Mouse (Mus musculus): ENCODE measurements around the gene Tbc1d10c. TPM values are rescaled to one million over a fixed set of nuclear protein-coding genes. Genes with fewer than 3 reads are reported as not detected.

Gene Tbc1d10c
- polyA plus RNA-seq, 1 experiment, result 21.9 TPM

DNA sequence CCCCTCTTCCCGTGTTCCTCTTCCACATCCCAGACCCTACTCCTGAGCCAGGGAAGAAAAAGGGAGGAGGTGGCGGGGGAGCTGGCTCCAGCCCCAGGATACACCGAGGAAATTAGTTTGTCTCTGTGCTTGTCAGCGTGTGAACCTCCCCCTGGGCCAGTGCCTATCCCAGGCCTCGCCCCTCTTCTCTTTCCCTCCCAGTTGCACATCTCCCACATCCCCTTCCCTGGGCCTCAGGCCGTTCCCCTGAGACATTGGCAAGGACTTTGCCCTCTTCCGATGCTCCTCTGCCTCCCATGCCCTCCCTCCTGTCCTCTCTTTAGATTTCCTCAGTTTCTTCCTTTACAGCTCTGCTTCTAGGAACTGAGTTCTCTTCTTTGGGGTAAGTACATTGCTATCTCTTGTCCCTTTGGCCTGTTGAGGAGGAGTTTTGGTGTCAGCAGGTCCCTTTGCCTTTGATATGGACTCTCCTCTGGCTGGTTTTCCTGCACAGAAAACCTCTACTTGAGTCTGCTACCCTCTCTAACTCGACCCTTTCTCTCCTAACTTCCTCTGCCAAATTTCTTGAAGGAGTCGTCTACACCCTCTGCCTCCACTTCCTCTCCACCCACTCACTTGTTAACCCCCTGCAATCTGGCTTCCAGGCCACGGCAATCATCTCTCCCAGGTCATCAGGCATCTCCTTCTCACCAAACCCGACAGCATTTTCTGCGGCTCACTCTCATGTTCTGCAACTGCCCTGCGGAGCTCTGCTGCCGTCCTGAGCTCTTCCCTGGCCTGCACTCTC lies 30.1 kb upstream of the Tbc1d10c start:
- Histone ChIP-seq H3K4me3 (ENCODE audit: low read depth, low read length) (no peak overlapping the region), H3K27ac (ENCODE audit: insufficient read depth, low read depth, low read length) (peak overlapping the region; percentile 22; the same call in 1 of the 2 replicates), H3K27me3 (ENCODE audit: control insufficient read depth, insufficient read depth, low read length) (no peaks in the 10 kb centered on the region), H3K4me1 (ENCODE audit: control insufficient read depth, insufficient read depth, insufficient read length, low read length) (peaks cover 10% of the 10 kb centered on the region), H3K36me3 (ENCODE audit: control insufficient read depth, insufficient read depth, low read length) (no peaks in the 10 kb centered on the region)
- TF ChIP-seq CTCF (IDR thresholded peaks at IDR 0.05; ENCODE audit: extremely low read depth, insufficient read length, insufficient replicate concordance, low read depth, low read length), result no peak
- 30% methylated on average over 14 of the region's 14 CpGs for WGBS

DNA sequence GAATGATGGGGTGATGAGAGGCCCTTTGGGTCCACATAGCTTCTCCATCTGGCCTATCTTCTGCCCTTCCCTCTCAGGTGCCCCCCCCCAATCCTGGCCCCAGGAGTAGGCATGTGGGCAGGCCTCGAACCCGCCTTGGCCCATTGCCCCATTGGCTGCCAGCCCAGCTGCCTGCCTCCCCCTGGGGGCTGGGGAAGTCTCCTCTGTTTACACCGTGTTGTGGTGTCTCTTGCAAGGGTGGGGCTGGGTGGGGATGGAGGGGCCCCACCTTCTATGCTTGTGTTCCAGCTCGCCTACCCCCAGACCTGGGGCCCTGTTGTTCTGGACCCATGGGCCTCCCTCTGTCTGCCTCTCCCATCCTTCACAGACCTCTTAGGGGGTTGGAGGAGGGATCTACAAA lies 29.3 kb upstream of the Tbc1d10c start:
- WGBS, result 29% methylated on average over 4 of the region's 4 CpGs
- Histone ChIP-seq H3K36me3 (ENCODE audit: control insufficient read depth, insufficient read depth, low read length) (no peaks in the 10 kb centered on the region), H3K4me3 (ENCODE audit: low read depth, low read length) (no peak overlapping the region), H3K4me1 (ENCODE audit: control insufficient read depth, insufficient read depth, insufficient read length, low read length) (peaks cover 10% of the 10 kb centered on the region), H3K27me3 (ENCODE audit: control insufficient read depth, insufficient read depth, low read length) (0 out of 2 replicates have a peak, but pooled peaks cover 2% of the 10 kb centered on the region), H3K27ac (ENCODE audit: insufficient read depth, low read depth, low read length) (no peak overlapping the region)
- TF ChIP-seq POLR2A (IDR thresholded peaks at IDR 0.05; ENCODE audit: low read depth, low read length) (no peak), CTCF (IDR thresholded peaks at IDR 0.05; ENCODE audit: extremely low read depth, insufficient read length, insufficient replicate concordance, low read depth, low read length) (no peak)

DNA sequence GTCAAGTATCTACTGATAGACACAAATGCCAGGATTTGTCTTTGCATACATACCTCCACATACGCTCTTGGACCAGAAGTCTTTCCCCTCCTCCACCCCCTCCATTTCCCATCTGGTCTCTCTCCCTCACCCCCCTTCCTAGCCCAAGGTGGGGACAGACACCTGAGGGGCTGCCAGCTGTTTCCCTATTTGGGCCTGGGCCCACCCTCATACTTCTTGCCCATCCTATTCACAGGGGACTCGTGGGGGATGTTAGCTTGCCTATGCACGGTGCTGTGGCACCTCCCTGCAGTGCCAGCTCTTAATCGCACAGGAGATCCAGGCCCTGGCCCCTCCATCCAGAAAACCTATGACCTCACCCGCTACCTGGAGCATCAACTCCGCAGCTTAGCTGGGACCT lies 28.9 kb upstream of the Tbc1d10c start:
- TF ChIP-seq CTCF (IDR thresholded peaks at IDR 0.05; ENCODE audit: extremely low read depth, insufficient read length, insufficient replicate concordance, low read depth, low read length) (no peak), POLR2A (IDR thresholded peaks at IDR 0.05; ENCODE audit: low read depth, low read length) (no peak)
- H3K4me3 ChIP-seq (ENCODE audit: low read depth, low read length), result no peak overlapping the region
- H3K27ac ChIP-seq (ENCODE audit: insufficient read depth, low read depth, low read length), result no peak overlapping the region
- 90% methylated on average over 6 of the region's 6 CpGs for WGBS
- peaks cover 7% of the 10 kb centered on the region for H3K27me3 ChIP-seq (ENCODE audit: control insufficient read depth, insufficient read depth, low read length)
- no peaks in the 10 kb centered on the region for H3K36me3 ChIP-seq (ENCODE audit: control insufficient read depth, insufficient read depth, low read length)
- peaks cover 10% of the 10 kb centered on the region for H3K4me1 ChIP-seq (ENCODE audit: control insufficient read depth, insufficient read depth, insufficient read length, low read length)

DNA sequence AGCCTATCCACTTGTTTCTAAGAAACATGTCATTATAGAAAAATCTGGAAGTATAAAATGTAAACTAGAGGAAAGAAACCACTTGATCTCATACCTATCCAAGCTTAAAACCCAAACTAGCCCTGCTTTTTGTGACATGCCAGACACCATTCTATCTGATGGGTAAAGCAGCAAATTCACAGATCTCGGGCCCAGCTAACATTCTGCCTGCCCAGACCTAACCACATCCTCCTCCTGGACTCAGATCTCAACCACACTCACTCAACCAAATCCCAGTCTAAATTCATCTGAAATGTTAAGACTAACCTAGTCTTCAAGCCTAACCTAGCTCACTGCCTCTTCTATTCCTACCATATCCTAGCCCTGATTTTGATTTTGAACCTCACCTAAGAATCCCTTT lies 27.7 kb upstream of the Tbc1d10c start:
- no peaks in the 10 kb centered on the region for H3K36me3 ChIP-seq (ENCODE audit: control insufficient read depth, insufficient read depth, low read length)
- no peak overlapping the region for H3K27ac ChIP-seq (ENCODE audit: insufficient read depth, low read depth, low read length)
- TF ChIP-seq POLR2A (IDR thresholded peaks at IDR 0.05; ENCODE audit: low read depth, low read length), result no peak
- no peak for TF ChIP-seq CTCF (IDR thresholded peaks at IDR 0.05; ENCODE audit: extremely low read depth, insufficient read length, insufficient replicate concordance, low read depth, low read length)
- 79% methylated on average over 1 of the region's 1 CpGs for WGBS
- H3K4me1 ChIP-seq (ENCODE audit: control insufficient read depth, insufficient read depth, insufficient read length, low read length), result peaks cover 13% of the 10 kb centered on the region
- H3K4me3 ChIP-seq (ENCODE audit: low read depth, low read length), result no peak overlapping the region
- peaks cover 18% of the 10 kb centered on the region for H3K27me3 ChIP-seq (ENCODE audit: control insufficient read depth, insufficient read depth, low read length)

DNA sequence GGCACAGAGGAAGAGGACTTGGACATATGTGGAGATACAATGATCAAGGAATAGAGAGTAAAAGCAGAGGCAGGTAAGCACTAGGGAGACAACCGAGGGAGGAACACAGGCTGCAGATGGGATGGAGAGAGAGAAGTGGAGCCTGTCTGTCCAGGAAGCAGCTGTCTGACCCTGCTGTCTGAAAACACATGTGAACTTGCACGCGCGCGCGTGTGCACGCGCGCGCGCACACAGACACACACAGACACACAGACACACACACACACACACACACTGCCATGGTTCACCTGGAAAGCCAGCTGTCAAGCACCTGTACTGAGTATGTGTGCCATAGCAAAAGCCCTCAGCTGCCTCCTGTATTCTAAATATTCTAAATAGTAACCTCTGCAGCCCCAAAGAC lies 27.2 kb upstream of the Tbc1d10c start:
- H3K4me1 ChIP-seq (ENCODE audit: control insufficient read depth, insufficient read depth, insufficient read length, low read length), result peaks cover 16% of the 10 kb centered on the region
- no peaks in the 10 kb centered on the region for H3K36me3 ChIP-seq (ENCODE audit: control insufficient read depth, insufficient read depth, low read length)
- peak overlapping the region; percentile 29; the same call in 1 of the 2 replicates for H3K27ac ChIP-seq (ENCODE audit: insufficient read depth, low read depth, low read length)
- no peak for TF ChIP-seq POLR2A (IDR thresholded peaks at IDR 0.05; ENCODE audit: low read depth, low read length)
- TF ChIP-seq CTCF (IDR thresholded peaks at IDR 0.05; ENCODE audit: extremely low read depth, insufficient read length, insufficient replicate concordance, low read depth, low read length), result no peak
- 84% methylated on average over 11 of the region's 11 CpGs for WGBS
- no peak overlapping the region for H3K4me3 ChIP-seq (ENCODE audit: low read depth, low read length)
- peaks cover 21% of the 10 kb centered on the region for H3K27me3 ChIP-seq (ENCODE audit: control insufficient read depth, insufficient read depth, low read length)

DNA sequence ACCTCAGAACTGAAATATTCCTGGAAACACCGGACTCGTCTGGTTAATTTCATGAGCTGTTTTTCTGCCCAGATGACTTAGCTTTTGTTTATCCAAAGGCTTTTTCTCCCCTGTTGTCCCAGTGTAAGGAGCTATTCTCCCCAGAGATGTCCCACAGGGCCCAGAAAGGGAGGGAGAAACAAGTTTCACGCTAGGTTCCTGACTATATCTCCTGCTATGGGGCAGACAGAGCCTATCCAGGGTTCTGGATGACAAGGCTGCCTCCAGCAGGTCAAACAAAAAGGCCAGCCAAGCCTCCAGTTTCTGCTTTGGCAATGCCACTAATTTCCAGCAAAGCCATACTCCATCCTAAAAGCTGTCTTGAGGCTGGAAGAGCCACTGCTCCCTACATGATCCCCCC lies 26.8 kb upstream of the Tbc1d10c start:
- Histone ChIP-seq H3K27me3 (ENCODE audit: control insufficient read depth, insufficient read depth, low read length) (peaks cover 21% of the 10 kb centered on the region), H3K4me1 (ENCODE audit: control insufficient read depth, insufficient read depth, insufficient read length, low read length) (peaks cover 16% of the 10 kb centered on the region), H3K27ac (ENCODE audit: insufficient read depth, low read depth, low read length) (peak overlapping the region; percentile 29; the same call in 1 of the 2 replicates), H3K4me3 (ENCODE audit: low read depth, low read length) (no peak overlapping the region), H3K36me3 (ENCODE audit: control insufficient read depth, insufficient read depth, low read length) (no peaks in the 10 kb centered on the region)
- WGBS, result 75% methylated on average over 3 of the region's 3 CpGs
- TF ChIP-seq CTCF (IDR thresholded peaks at IDR 0.05; ENCODE audit: extremely low read depth, insufficient read length, insufficient replicate concordance, low read depth, low read length), result no peak
- no peak for TF ChIP-seq POLR2A (IDR thresholded peaks at IDR 0.05; ENCODE audit: low read depth, low read length)

DNA sequence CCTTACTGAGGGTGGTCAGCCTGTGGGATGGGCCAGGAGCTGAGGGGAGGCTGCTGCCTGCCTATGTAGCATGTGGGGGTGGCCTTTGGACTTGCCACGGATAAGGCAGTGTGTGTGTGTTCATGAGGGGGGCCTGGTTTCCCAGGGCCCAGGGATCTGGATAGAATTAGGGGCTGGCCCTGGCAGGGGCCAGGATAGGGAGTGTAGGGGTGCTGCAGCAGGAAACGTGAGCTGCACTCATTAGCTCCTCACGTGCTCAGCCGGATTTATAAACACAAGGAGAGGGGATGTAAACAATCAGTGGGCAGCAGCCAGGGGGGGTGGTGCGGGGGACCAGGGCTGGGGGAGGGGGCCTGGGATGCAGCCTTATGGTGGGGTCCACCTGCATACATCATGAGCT lies 26.1 kb upstream of the Tbc1d10c start:
- Histone ChIP-seq H3K4me3 (ENCODE audit: low read depth, low read length) (no peak overlapping the region), H3K36me3 (ENCODE audit: control insufficient read depth, insufficient read depth, low read length) (no peaks in the 10 kb centered on the region), H3K4me1 (ENCODE audit: control insufficient read depth, insufficient read depth, insufficient read length, low read length) (peaks cover 16% of the 10 kb centered on the region), H3K27ac (ENCODE audit: insufficient read depth, low read depth, low read length) (peak overlapping the region; percentile 22; the same call in 1 of the 2 replicates), H3K27me3 (ENCODE audit: control insufficient read depth, insufficient read depth, low read length) (peaks cover 21% of the 10 kb centered on the region)
- WGBS, result 63% methylated on average over 5 of the region's 5 CpGs
- TF ChIP-seq CTCF (IDR thresholded peaks at IDR 0.05; ENCODE audit: extremely low read depth, insufficient read length, insufficient replicate concordance, low read depth, low read length), result no peak
- no peak for TF ChIP-seq POLR2A (IDR thresholded peaks at IDR 0.05; ENCODE audit: low read depth, low read length)
